Comparison of ENCODE assay signal across 16 mouse cellular contexts in the genomic region with DNA sequence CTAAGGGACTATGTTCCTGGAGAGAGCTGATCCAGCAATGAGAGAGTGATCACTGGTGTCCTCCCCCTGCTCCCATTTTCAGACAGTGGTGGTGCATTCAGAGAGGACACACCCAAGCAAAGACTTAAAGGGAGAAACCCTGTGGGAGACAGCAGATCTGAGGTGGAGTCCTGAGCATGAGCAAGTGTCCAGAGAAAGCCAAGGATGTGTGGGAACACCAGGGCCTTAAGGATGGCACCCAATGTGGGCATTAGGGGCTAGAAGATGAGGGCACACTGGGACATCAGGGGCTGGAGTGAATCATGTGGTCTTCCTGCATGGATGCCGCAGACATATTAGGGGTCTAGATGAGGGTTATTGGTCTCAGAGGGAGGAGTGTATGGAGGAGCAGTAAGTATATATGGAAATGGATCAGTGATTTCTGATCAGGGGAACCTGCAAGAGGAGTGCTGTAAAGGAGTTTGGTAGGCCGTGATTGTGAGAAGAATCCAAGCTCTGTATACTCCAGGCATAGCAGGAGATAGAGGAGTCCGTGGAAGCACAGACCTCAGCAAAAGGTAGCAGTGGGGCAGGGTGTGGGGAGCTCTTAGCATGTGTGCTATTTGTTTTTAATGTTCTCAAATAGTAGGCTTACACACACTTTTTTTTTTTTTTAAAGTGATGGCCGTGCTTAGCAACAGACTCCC. TPM values are rescaled to one million over a fixed set of nuclear protein-coding genes. Genes with fewer than 3 reads are reported as not detected.
DNase-seq lines count a peak whose midpoint lies in the region; ATAC-seq and TF ChIP-seq lines count a peak whose summit lies in the region.
"Had no signal": no experiment of that assay in that cellular context is flagged by ENCODE, and none has a peak within 500 bp of the region (broad histone marks: within the 10 kb centered on the region; RNA-seq: fewer than 3 reads in every experiment).

No protein-coding gene starts in this region.

- no peak for TF ChIP-seq CTCF in left cerebral cortex, adult 2 months (IDR thresholded peaks at IDR 0.05)

- peaks cover 12% of the 10 kb centered on the region; the same call in 1 of the 2 replicates for H3K9me3 ChIP-seq in embryonic facial prominence, embryonic 12.5 days
- H3K9me3 ChIP-seq in embryonic facial prominence, embryonic 10.5 days, result peaks cover 10% of the 10 kb centered on the region; the same call in 1 of the 2 replicates
- 0 out of 2 replicates have a peak, but pooled peaks cover 5% of the 10 kb centered on the region for H3K9me3 ChIP-seq in limb, embryonic 15.5 days
- peaks cover 2% of the 10 kb centered on the region; the same call in 1 of the 2 replicates for H3K9me3 ChIP-seq in forebrain, embryonic 14.5 days (replicated peaks; ENCODE audit: control insufficient read depth, low read length)

- 0 out of 2 replicates have a peak overlapping the region, but pooled peaks have one; percentile 30 for H3K27ac ChIP-seq in embryonic facial prominence, embryonic 12.5 days
- no peak overlapping the region for H3K27ac ChIP-seq in embryonic facial prominence, embryonic 10.5 days (replicated peaks)
- H3K27ac ChIP-seq in left cerebral cortex, adult 2 months, result 0 out of 2 replicates have a peak overlapping the region, but pooled peaks have one; percentile 32
- peak overlapping the region; percentile 35 for H3K27ac ChIP-seq in brown adipose tissue, adult 24 weeks (replicated peaks; ENCODE audit: low read depth, low read length)
- peak overlapping the region; percentile 54 for H3K27ac ChIP-seq in limb, embryonic 15.5 days
- H3K27ac ChIP-seq in forebrain, embryonic 14.5 days (ENCODE audit: low read depth, low read length), result no peak overlapping the region
- H3K27ac ChIP-seq: forebrain, embryonic 10.5 days; liver, embryonic 12.5 days had no signal

- no peak for ATAC-seq in embryonic facial prominence, embryonic 12.5 days (ENCODE audit: insufficient number of reproducible peaks, insufficient read depth, low FRiP score, low TSS enrichment)
- ATAC-seq in limb, embryonic 15.5 days (ENCODE audit: insufficient number of reproducible peaks, low FRiP score, low TSS enrichment, low read depth), result peak; percentile 17; the same call in 1 of the 2 replicates
- ATAC-seq in forebrain, embryonic 14.5 days, result no peak
- ATAC-seq: liver, embryonic 12.5 days; midbrain, embryonic 16.5 days had no signal

- no peak for DNase-seq in embryonic facial prominence, embryonic 10.5 days (ENCODE audit: low spot score)
- DNase-seq in left cerebral cortex, adult 2 months (ENCODE audit: extremely low spot score in 1 of 2, low spot score in 2 of 2), result no peak
- no peak for DNase-seq in left cerebral cortex, postnatal 10 days (ENCODE audit: extremely low spot score in 1 of 2, low spot score in 2 of 2)
- no peak for DNase-seq in cerebellum, postnatal 14 days
- DNase-seq in forebrain, embryonic 14.5 days (ENCODE audit: low spot score), result no peak
- DNase-seq: adrenal gland, postnatal 36 days; cerebellum, adult 9-11 months; right cerebral cortex, postnatal 4 days had no signal

- WGBS in embryonic facial prominence, embryonic 12.5 days, result 80% methylated on average over 4 of the region's 4 CpGs
- 90% methylated on average over 4 of the region's 4 CpGs for WGBS in embryonic facial prominence, embryonic 10.5 days
- WGBS in limb, embryonic 15.5 days, result 66% methylated on average over 4 of the region's 4 CpGs
- 89% methylated on average over 4 of the region's 4 CpGs for WGBS in forebrain, embryonic 14.5 days

- peaks cover 5% of the 10 kb centered on the region; the same call in 1 of the 2 replicates for H3K4me1 ChIP-seq in embryonic facial prominence, embryonic 12.5 days
- peaks cover 16% of the 10 kb centered on the region; the same call in 1 of the 2 replicates for H3K4me1 ChIP-seq in embryonic facial prominence, embryonic 10.5 days
- H3K4me1 ChIP-seq in brown adipose tissue, adult 24 weeks (ENCODE audit: control insufficient read depth, insufficient read depth, insufficient read length, low read length), result peaks cover 12% of the 10 kb centered on the region
- peaks cover 31% of the 10 kb centered on the region for H3K4me1 ChIP-seq in limb, embryonic 15.5 days
- H3K4me1 ChIP-seq in forebrain, embryonic 14.5 days (ENCODE audit: control insufficient read depth, insufficient read depth, low read length), result no peaks in the 10 kb centered on the region
- H3K4me1 ChIP-seq: forebrain, embryonic 10.5 days; liver, embryonic 12.5 days had no signal

- no peak overlapping the region for H3K4me2 ChIP-seq in embryonic facial prominence, embryonic 12.5 days (replicated peaks)
- no peak overlapping the region for H3K4me2 ChIP-seq in limb, embryonic 15.5 days
- H3K4me2 ChIP-seq in forebrain, embryonic 14.5 days (ENCODE audit: low read length), result no peak overlapping the region
- H3K4me2 ChIP-seq: liver, embryonic 12.5 days had no signal

- H3K36me3 ChIP-seq in embryonic facial prominence, embryonic 12.5 days, result no peaks in the 10 kb centered on the region
- H3K36me3 ChIP-seq in embryonic facial prominence, embryonic 10.5 days (replicated peaks), result no peaks in the 10 kb centered on the region
- no peaks in the 10 kb centered on the region for H3K36me3 ChIP-seq in limb, embryonic 15.5 days
- no peaks in the 10 kb centered on the region for H3K36me3 ChIP-seq in forebrain, embryonic 14.5 days (ENCODE audit: control insufficient read depth, insufficient read depth, low read length)
- H3K36me3 ChIP-seq: forebrain, embryonic 10.5 days; liver, embryonic 12.5 days had no signal

- H3K9ac ChIP-seq in embryonic facial prominence, embryonic 12.5 days, result no peak overlapping the region
- H3K9ac ChIP-seq in limb, embryonic 15.5 days, result no peak overlapping the region
- no peak overlapping the region for H3K9ac ChIP-seq in forebrain, embryonic 14.5 days (ENCODE audit: low read length)
- H3K9ac ChIP-seq: liver, embryonic 12.5 days had no signal

- intact Hi-C loops in left cerebral cortex, adult 2 months (cut with DNase I), result loop anchor here (5.0 kb wide), 1 partner anchor 64 kb away; no protein-coding TSS in a partner anchor
- intact Hi-C loops in left cerebral cortex, postnatal 10 days (cut with DNase I), result no loop called here

- no peaks in the 10 kb centered on the region for H3K27me3 ChIP-seq in embryonic facial prominence, embryonic 12.5 days
- H3K27me3 ChIP-seq in embryonic facial prominence, embryonic 10.5 days (replicated peaks; ENCODE audit: low read depth, poor library complexity, severe bottlenecking), result no peaks in the 10 kb centered on the region
- no peaks in the 10 kb centered on the region for H3K27me3 ChIP-seq in limb, embryonic 15.5 days
- H3K27me3 ChIP-seq in forebrain, embryonic 14.5 days (replicated peaks; ENCODE audit: control insufficient read depth, insufficient read depth, low read length), result no peaks in the 10 kb centered on the region
- H3K27me3 ChIP-seq: liver, embryonic 12.5 days had no signal

- H3K4me3 ChIP-seq in embryonic facial prominence, embryonic 12.5 days, result no peak overlapping the region
- H3K4me3 ChIP-seq in embryonic facial prominence, embryonic 10.5 days, result no peak overlapping the region
- no peak overlapping the region for H3K4me3 ChIP-seq in left cerebral cortex, adult 2 months
- no peak overlapping the region for H3K4me3 ChIP-seq in brown adipose tissue, adult 24 weeks (ENCODE audit: insufficient read depth, low read depth, low read length)
- H3K4me3 ChIP-seq in limb, embryonic 15.5 days, result no peak overlapping the region
- H3K4me3 ChIP-seq in forebrain, embryonic 14.5 days (ENCODE audit: low read depth, low read length), result no peak overlapping the region
- H3K4me3 ChIP-seq: forebrain, embryonic 10.5 days; liver, embryonic 12.5 days had no signal

RNA-seq across cellular contexts. Expression of a gene that starts 45.0 kb away (rescaled TPM):
- 90.7 and 109 TPM in 2 replicates for polyA plus RNA-seq in embryonic facial prominence, embryonic 12.5 days (2016; fragmentation: Nextera tagmentation; extraction: Ambion mirVana)
- polyA plus RNA-seq in embryonic facial prominence, embryonic 10.5 days (2016; fragmentation: Nextera tagmentation; extraction: Ambion mirVana), result 6.5 and 11.8 TPM in 2 replicates
- total RNA-seq in left cerebral cortex, adult 2 months (2021), result 1 to 10 TPM; 9.1 to 9.5 TPM
- total RNA-seq in left cerebral cortex, postnatal 10 days (2021), result 10 to 100 TPM; 15.6 to 18.8 TPM
- polyA plus RNA-seq in brown adipose tissue, adult 24 weeks (2012; ENCODE audit: insufficient read depth, insufficient read length, missing spikeins), result 34.7 and 42.3 TPM in 2 replicates
- 369 and 451 TPM in 2 replicates for polyA plus RNA-seq in limb, embryonic 15.5 days (2015; fragmentation: Nextera tagmentation; extraction: Ambion mirVana)
- polyA plus RNA-seq in forebrain, embryonic 14.5 days (2014; fragmentation: Nextera tagmentation; extraction: Ambion mirVana), result 4.7 and 7.1 TPM in 2 replicates
- total RNA-seq: granulocyte monocyte progenitor cell, adult 5-6 weeks; megakaryocyte progenitor cell, adult 5-6 weeks had no signal

RNA-seq across cellular contexts. Expression of a gene that starts 57.6 kb away (rescaled TPM):
- 82.2 and 105 TPM in 2 replicates for polyA plus RNA-seq in embryonic facial prominence, embryonic 12.5 days (2016; fragmentation: Nextera tagmentation; extraction: Ambion mirVana)
- polyA plus RNA-seq in embryonic facial prominence, embryonic 10.5 days (2016; fragmentation: Nextera tagmentation; extraction: Ambion mirVana), result 7.0 and 12.3 TPM in 2 replicates
- total RNA-seq in left cerebral cortex, adult 2 months (2021), result 10 to 100 TPM; 37.5 to 51.9 TPM
- total RNA-seq in left cerebral cortex, postnatal 10 days (2021), result 10 to 100 TPM; 32.0 to 34.3 TPM
- 37.8 and 44.7 TPM in 2 replicates for polyA plus RNA-seq in brown adipose tissue, adult 24 weeks (2012; ENCODE audit: insufficient read depth, insufficient read length, missing spikeins)
- polyA plus RNA-seq in limb, embryonic 15.5 days (2015; fragmentation: Nextera tagmentation; extraction: Ambion mirVana), result 441 and 563 TPM in 2 replicates
- 6.6 and 10.8 TPM in 2 replicates for polyA plus RNA-seq in forebrain, embryonic 14.5 days (2014; fragmentation: Nextera tagmentation; extraction: Ambion mirVana)
- total RNA-seq: granulocyte monocyte progenitor cell, adult 5-6 weeks; megakaryocyte progenitor cell, adult 5-6 weeks had no signal

Comparison
In these comparisons a context has a peak if more than half of its experiments do, and no peak if none do; other contexts are left out.
1. H3K27ac ChIP-seq: peak in embryonic facial prominence, embryonic 12.5 days (single experiment), left cerebral cortex, adult 2 months (single experiment), brown adipose tissue, adult 24 weeks (single experiment) and limb, embryonic 15.5 days (single experiment); none in embryonic facial prominence, embryonic 10.5 days (single experiment) and forebrain, embryonic 14.5 days (single experiment).